Mouse (Mus musculus) E14TG2a.4 (cell line): ENCODE data around the gene Tcf7l1.

Experiments
- CTCF ChIP-seq: conservative IDR thresholded peaks from 2 replicates; pipeline ENCODE4 v1.5.1; 2014; ENCODE audit warnings: low read length
- NANOG ChIP-seq: IDR thresholded peaks from 2 replicates; pipeline ENCODE4 v1.6.1; 2014; ENCODE audit warnings: borderline replicate concordance, low read length, mixed read lengths

GRCm38 (mm10) chr6:72680936-72681335 lies 108.1 kb downstream of the Tcf7l1 start:
- no peak for TF ChIP-seq CTCF
- TF ChIP-seq NANOG: no peak
